Comparison of ENCODE assay signal across 8 mouse cellular contexts in the genomic region with DNA sequence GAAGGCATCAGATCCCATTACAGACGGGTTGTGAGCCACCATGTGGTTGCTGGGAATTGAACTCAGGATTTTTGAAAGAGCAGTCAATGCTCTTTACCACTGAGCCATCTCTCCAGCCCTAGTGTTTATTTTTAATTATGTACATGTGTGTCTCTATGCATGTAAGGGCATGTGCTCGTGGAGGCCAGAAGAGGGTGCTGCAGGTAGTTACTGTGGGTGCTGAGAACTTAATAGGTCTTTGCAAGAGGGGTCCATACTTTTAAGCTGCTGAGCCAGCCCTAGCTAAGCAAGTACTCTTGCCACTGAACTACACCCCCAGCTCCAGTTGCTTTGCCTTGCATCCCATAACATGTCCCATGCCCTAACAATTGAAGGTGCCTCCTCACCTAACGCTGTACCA. TPM values are rescaled to one million over a fixed set of nuclear protein-coding genes. Genes with fewer than 3 reads are reported as not detected.
A peak's percentile ranks its signal among the peaks of the same experiment; 100 is the strongest.
DNase-seq lines count a peak whose midpoint lies in the region; ATAC-seq and TF ChIP-seq lines count a peak whose summit lies in the region.

No protein-coding gene starts in this region.

- DNase-seq in lung, postnatal 36 days: no peak
- DNase-seq in layer of hippocampus, adult 9-10 months (ENCODE audit: low spot score): no peak
- DNase-seq in thymus, postnatal 25 days: no peak
- no peak for DNase-seq in urinary bladder, adult 2 months (ENCODE audit: low spot score)

- H3K9me3 ChIP-seq in lung, embryonic 15.5 days: no peaks in the 10 kb centered on the region
- H3K9me3 ChIP-seq in embryonic facial prominence, embryonic 12.5 days: no peaks in the 10 kb centered on the region
- no peaks in the 10 kb centered on the region for H3K9me3 ChIP-seq in intestine, postnatal 0 days (ENCODE audit: control insufficient read depth)
- no peaks in the 10 kb centered on the region for H3K9me3 ChIP-seq in neural tube, embryonic 15.5 days (replicated peaks)

- 80% methylated on average over 3 of the region's 3 CpGs for WGBS in lung, embryonic 15.5 days
- 82% methylated on average over 3 of the region's 3 CpGs for WGBS in embryonic facial prominence, embryonic 12.5 days
- 81% methylated on average over 3 of the region's 3 CpGs for WGBS in intestine, postnatal 0 days
- WGBS in neural tube, embryonic 15.5 days: 84% methylated on average over 3 of the region's 3 CpGs

- peak; percentile 40 for TF ChIP-seq CTCF in intestine, postnatal 0 days (IDR thresholded peaks at IDR 0.05; ENCODE audit: low read depth)

- ATAC-seq in lung, embryonic 15.5 days (ENCODE audit: borderline replicate concordance, extremely low read depth, low FRiP score, low TSS enrichment): no peak
- ATAC-seq in embryonic facial prominence, embryonic 12.5 days (ENCODE audit: insufficient number of reproducible peaks, insufficient read depth, low FRiP score, low TSS enrichment): no peak
- ATAC-seq in intestine, postnatal 0 days: no peak
- ATAC-seq in neural tube, embryonic 15.5 days (ENCODE audit: low FRiP score): no peak

- no peak overlapping the region for H3K27ac ChIP-seq in lung, embryonic 15.5 days
- peak overlapping the region; percentile 95; the same call in 1 of the 2 replicates for H3K27ac ChIP-seq in embryonic facial prominence, embryonic 12.5 days
- peak overlapping the region; percentile 35 for H3K27ac ChIP-seq in intestine, postnatal 0 days (ENCODE audit: low read depth, low read length)
- peak overlapping the region; percentile 93; the same call in 1 of the 2 replicates for H3K27ac ChIP-seq in neural tube, embryonic 15.5 days (replicated peaks)

- no peaks in the 10 kb centered on the region for H3K27me3 ChIP-seq in lung, embryonic 15.5 days
- H3K27me3 ChIP-seq in embryonic facial prominence, embryonic 12.5 days: no peaks in the 10 kb centered on the region
- no peaks in the 10 kb centered on the region for H3K27me3 ChIP-seq in intestine, postnatal 0 days (replicated peaks; ENCODE audit: control insufficient read depth, insufficient read depth, low read length)
- no peaks in the 10 kb centered on the region for H3K27me3 ChIP-seq in neural tube, embryonic 15.5 days (replicated peaks)

- peak overlapping the region; percentile 84 for H3K4me3 ChIP-seq in lung, embryonic 15.5 days
- peak overlapping the region; percentile 79 for H3K4me3 ChIP-seq in embryonic facial prominence, embryonic 12.5 days
- H3K4me3 ChIP-seq in intestine, postnatal 0 days (ENCODE audit: low read depth, low read length): peak overlapping the region; percentile 74
- peak overlapping the region; percentile 78 for H3K4me3 ChIP-seq in neural tube, embryonic 15.5 days (replicated peaks)

- peaks cover 19% of the 10 kb centered on the region for H3K4me1 ChIP-seq in lung, embryonic 15.5 days
- peaks cover 9% of the 10 kb centered on the region; the same call in 1 of the 2 replicates for H3K4me1 ChIP-seq in embryonic facial prominence, embryonic 12.5 days
- H3K4me1 ChIP-seq in intestine, postnatal 0 days (replicated peaks; ENCODE audit: control insufficient read depth, insufficient read depth, low read length): peaks cover 8% of the 10 kb centered on the region; the same call in 1 of the 2 replicates
- H3K4me1 ChIP-seq in neural tube, embryonic 15.5 days: peaks cover 20% of the 10 kb centered on the region

- peaks cover 56% of the 10 kb centered on the region for H3K36me3 ChIP-seq in lung, embryonic 15.5 days
- peaks cover 72% of the 10 kb centered on the region for H3K36me3 ChIP-seq in embryonic facial prominence, embryonic 12.5 days
- peaks cover 65% of the 10 kb centered on the region for H3K36me3 ChIP-seq in intestine, postnatal 0 days (ENCODE audit: control insufficient read depth, insufficient read depth)
- peaks cover 70% of the 10 kb centered on the region for H3K36me3 ChIP-seq in neural tube, embryonic 15.5 days

- H3K9ac ChIP-seq in lung, embryonic 15.5 days: 0 out of 2 replicates have a peak overlapping the region, but pooled peaks have one; percentile 80
- H3K9ac ChIP-seq in embryonic facial prominence, embryonic 12.5 days: 0 out of 2 replicates have a peak overlapping the region, but pooled peaks have one; percentile 77
- 0 out of 2 replicates have a peak overlapping the region, but pooled peaks have one; percentile 66 for H3K9ac ChIP-seq in intestine, postnatal 0 days (ENCODE audit: low read depth, low read length)
- H3K9ac ChIP-seq in neural tube, embryonic 15.5 days (replicated peaks): peak overlapping the region; percentile 85

- peak overlapping the region; percentile 99 for H3K4me2 ChIP-seq in lung, embryonic 15.5 days
- peak overlapping the region; percentile 94 for H3K4me2 ChIP-seq in embryonic facial prominence, embryonic 12.5 days (replicated peaks)
- peak overlapping the region; percentile 100 for H3K4me2 ChIP-seq in intestine, postnatal 0 days (replicated peaks; ENCODE audit: low read depth)
- peak overlapping the region; percentile 94 for H3K4me2 ChIP-seq in neural tube, embryonic 15.5 days

RNA-seq across cellular contexts. Expression of a gene that starts 1.3 kb away (rescaled TPM):
- polyA plus RNA-seq in lung, embryonic 15.5 days (2015; fragmentation: Nextera tagmentation; extraction: Ambion mirVana): 67.2 and 72.4 TPM in 2 replicates
- polyA plus RNA-seq in embryonic facial prominence, embryonic 12.5 days (2016; fragmentation: Nextera tagmentation; extraction: Ambion mirVana): 70.2 and 71.2 TPM in 2 replicates
- polyA plus RNA-seq in intestine, postnatal 0 days (2015; fragmentation: Nextera tagmentation; extraction: Ambion mirVana): 54.9 and 60.3 TPM in 2 replicates
- 51.5 and 58.8 TPM in 2 replicates for polyA plus RNA-seq in neural tube, embryonic 15.5 days (2015; fragmentation: Nextera tagmentation; extraction: Ambion mirVana)
- polyA plus RNA-seq in urinary bladder, adult 2 months (2012; rRNA removed): 41.1 and 47.3 TPM in 2 replicates

RNA-seq across cellular contexts. Expression of a gene that starts 6.3 kb away (rescaled TPM):
- 320 and 350 TPM in 2 replicates for polyA plus RNA-seq in lung, embryonic 15.5 days (2015; fragmentation: Nextera tagmentation; extraction: Ambion mirVana)
- 322 and 341 TPM in 2 replicates for polyA plus RNA-seq in embryonic facial prominence, embryonic 12.5 days (2016; fragmentation: Nextera tagmentation; extraction: Ambion mirVana)
- 308 and 309 TPM in 2 replicates for polyA plus RNA-seq in intestine, postnatal 0 days (2015; fragmentation: Nextera tagmentation; extraction: Ambion mirVana)
- 263 and 280 TPM in 2 replicates for polyA plus RNA-seq in neural tube, embryonic 15.5 days (2015; fragmentation: Nextera tagmentation; extraction: Ambion mirVana)
- polyA plus RNA-seq in urinary bladder, adult 2 months (2012; rRNA removed): 183 and 196 TPM in 2 replicates

RNA-seq across cellular contexts. Expression of a gene that starts 14.3 kb away (rescaled TPM):
- 20.5 and 22.8 TPM in 2 replicates for polyA plus RNA-seq in lung, embryonic 15.5 days (2015; fragmentation: Nextera tagmentation; extraction: Ambion mirVana)
- 18.1 and 24.5 TPM in 2 replicates for polyA plus RNA-seq in embryonic facial prominence, embryonic 12.5 days (2016; fragmentation: Nextera tagmentation; extraction: Ambion mirVana)
- polyA plus RNA-seq in intestine, postnatal 0 days (2015; fragmentation: Nextera tagmentation; extraction: Ambion mirVana): 12.8 and 12.9 TPM in 2 replicates
- polyA plus RNA-seq in neural tube, embryonic 15.5 days (2015; fragmentation: Nextera tagmentation; extraction: Ambion mirVana): 22.1 and 23.0 TPM in 2 replicates
- polyA plus RNA-seq in urinary bladder, adult 2 months (2012; rRNA removed): 33.1 and 35.3 TPM in 2 replicates

RNA-seq across cellular contexts. Expression of a gene that starts 19.0 kb away (rescaled TPM):
- polyA plus RNA-seq in lung, embryonic 15.5 days (2015; fragmentation: Nextera tagmentation; extraction: Ambion mirVana): 13.6 and 14.2 TPM in 2 replicates
- 32.4 and 32.9 TPM in 2 replicates for polyA plus RNA-seq in embryonic facial prominence, embryonic 12.5 days (2016; fragmentation: Nextera tagmentation; extraction: Ambion mirVana)
- polyA plus RNA-seq in intestine, postnatal 0 days (2015; fragmentation: Nextera tagmentation; extraction: Ambion mirVana): 3.7 and 3.8 TPM in 2 replicates
- polyA plus RNA-seq in neural tube, embryonic 15.5 days (2015; fragmentation: Nextera tagmentation; extraction: Ambion mirVana): 14.8 and 16.0 TPM in 2 replicates
- polyA plus RNA-seq in urinary bladder, adult 2 months (2012; rRNA removed): 8.6 and 9.2 TPM in 2 replicates
